Mouse (Mus musculus) spleen, adult 2 months (tissue): Measurements from ENCODE around the gene Tor2a. TPM values are rescaled to one million over a fixed set of nuclear protein-coding genes. Genes with fewer than 3 reads are reported as not detected.

Experiments used
- DNase-seq, 2 experiments: peaks; one replicate each; pipeline versions ENCODE4 v3.0.0 to v3.0.0-alpha.2; 2012 to 2021; ENCODE audit warnings: low spot score in 2 of 2, low read depth in 1 of 2
- H3K27ac ChIP-seq: fragments of 200-500 bp; 2 replicates; pipeline ENCODE4 v1.5.1; 2012; ENCODE audit warnings: low read length, inconsistent platforms; ENCODE audit not compliant: insufficient read depth
- H3K27me3 ChIP-seq: fragments of 200-500 bp; 2 replicates; pipeline ENCODE4 v1.6.1; 2012; ENCODE audit warnings: mild to moderate bottlenecking, moderate library complexity, low read length, inconsistent platforms; ENCODE audit not compliant: control insufficient read depth, insufficient read depth
- H3K36me3 ChIP-seq: fragments of 200-500 bp; 2 replicates; pipeline ENCODE4 v1.6.1; 2012; ENCODE audit warnings: mild to moderate bottlenecking, low read length, inconsistent platforms; ENCODE audit not compliant: control insufficient read depth, insufficient read depth
- H3K4me1 ChIP-seq: fragments of 200-500 bp; 2 replicates; pipeline ENCODE4 v1.6.1; 2011; ENCODE audit warnings: inconsistent platforms; ENCODE audit not compliant: control insufficient read depth, insufficient read depth, insufficient read length
- H3K4me3 ChIP-seq: fragments of 200-500 bp; 2 replicates; pipeline ENCODE4 v1.5.1; 2011; ENCODE audit warnings: mild to moderate bottlenecking, inconsistent platforms; ENCODE audit not compliant: insufficient read depth, insufficient read length; ENCODE audit errors: extremely low read depth
- CTCF ChIP-seq: fragments of 200-500 bp; IDR thresholded peaks from 2 replicates; pipeline ENCODE4 v1.5.1; 2011; ENCODE audit warnings: mild to moderate bottlenecking, inconsistent platforms; ENCODE audit not compliant: insufficient read depth, insufficient read length, insufficient replicate concordance; ENCODE audit errors: extremely low read depth
- POLR2A ChIP-seq: fragments of 200-500 bp; IDR thresholded peaks from 2 replicates; pipeline ENCODE4 v1.6.1; 2011; ENCODE audit warnings: low read depth, low read length, inconsistent platforms
- WGBS: fragments of 180-500 bp; shearing (Covaris S2); methylation state at CpG from one replicate; pipeline ENCODE4 v1.1.7; 2018; 5-methylcytosine and 5-hydroxymethylcytosine counted together
- polyA plus RNA-seq: library from polyadenylated mRNA; depleted of rRNA; stranded (reverse); fragments of >200 nt; gene quantifications from 2 replicates; pipeline ENCODE4 v1.2.3, GENCODE M21; 2012

The Tor2a gene
- polyA plus RNA-seq, 1 experiment, result 46.5 TPM

DNA sequence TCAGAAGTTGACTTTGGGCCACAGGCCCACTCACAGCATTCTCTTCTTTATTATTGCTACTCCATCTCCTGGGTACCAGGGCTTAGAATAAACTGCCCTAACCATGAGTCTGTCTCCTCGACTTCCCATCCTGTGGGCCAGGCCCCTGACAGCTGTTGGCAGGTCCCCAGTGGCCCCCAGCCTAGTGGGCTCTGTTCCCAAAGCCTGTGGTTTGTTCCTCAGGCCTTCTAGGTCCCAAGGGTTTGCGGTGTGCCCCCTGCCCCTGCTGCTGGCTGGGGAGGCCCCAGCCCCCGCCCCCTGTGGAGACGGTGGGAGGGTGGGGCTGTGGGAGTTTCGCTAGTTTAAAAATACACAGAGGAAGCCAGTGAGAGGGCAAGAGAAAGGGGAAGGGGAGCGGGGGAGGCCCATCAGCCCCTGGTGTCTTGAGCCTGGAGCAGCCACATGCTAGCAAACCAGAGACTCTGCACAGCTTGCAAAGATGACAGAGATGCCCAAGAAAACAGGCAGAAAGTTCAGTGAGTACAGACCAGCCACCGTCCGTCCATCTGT, 36.3 kb upstream of the Tor2a start, which contains the start of gene Sh2d3c:
TSS of gene Sh2d3c (plus strand) at position 375 of the 549 bp plus-strand sequence.
- peaks cover 6% of the 10 kb centered on the region for H3K36me3 ChIP-seq
- WGBS, result 3% methylated on average over 8 of the region's 8 CpGs
- DNase-seq, result peak in 1 of 2 experiments; percentile 70
- peak within 1 kb of the TSS; percentile 75 for H3K4me3 ChIP-seq
- peaks cover 29% of the 10 kb centered on the region; the same call in 1 of the 2 replicates for H3K4me1 ChIP-seq
- peak within 1 kb of the TSS; percentile 93 for H3K27ac ChIP-seq
- TF ChIP-seq CTCF (no peak), POLR2A (peak; percentile 32; the same call in 1 of the 2 replicates)
- H3K27me3 ChIP-seq, result no peaks in the 10 kb centered on the region

DNA sequence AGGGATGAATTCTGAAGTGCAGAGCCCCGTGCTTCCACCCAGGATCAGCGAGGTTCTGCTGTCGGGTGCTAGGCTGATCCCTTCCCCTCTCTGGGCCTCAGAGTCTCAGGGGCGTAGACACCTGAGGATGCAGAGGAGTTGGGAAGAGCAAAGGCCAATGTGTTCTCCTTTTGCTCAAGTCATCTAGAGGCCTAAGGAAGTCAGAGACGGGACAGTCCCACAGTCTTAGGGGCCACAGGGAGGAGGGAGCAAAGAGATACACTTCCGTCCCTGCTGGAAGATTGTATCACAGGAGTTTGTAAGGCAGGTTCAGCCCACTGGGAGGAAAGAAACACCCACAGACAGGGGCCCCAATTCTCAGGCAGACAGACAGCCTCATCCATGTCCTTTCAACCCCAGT, 35.0 kb upstream of the Tor2a start:
- Histone ChIP-seq H3K27ac (peak overlapping the region; percentile 93), H3K4me1 (peaks cover 31% of the 10 kb centered on the region; the same call in 1 of the 2 replicates), H3K4me3 (peak overlapping the region; percentile 75), H3K36me3 (peaks cover 12% of the 10 kb centered on the region), H3K27me3 (no peaks in the 10 kb centered on the region)
- DNase-seq, result no peak
- TF ChIP-seq CTCF (no peak), POLR2A (no peak)
- 8% methylated on average over 6 of the region's 6 CpGs for WGBS

DNA sequence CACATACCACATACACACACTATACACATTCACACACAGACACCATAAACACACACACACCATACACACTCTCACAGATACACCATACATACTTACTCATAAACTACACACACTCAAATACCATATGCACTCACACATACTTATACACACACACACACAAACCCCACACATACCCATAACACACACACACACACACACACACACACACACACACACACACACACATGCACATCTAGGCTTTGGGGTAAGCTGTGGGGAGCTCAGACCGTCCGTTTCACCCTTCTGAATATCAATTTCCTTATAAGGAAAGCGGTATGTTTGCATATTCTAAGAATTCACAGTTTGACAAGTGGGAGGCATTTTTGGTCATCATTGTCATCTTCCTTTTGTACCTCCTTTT, 34.5 kb upstream of the Tor2a start:
- WGBS, result 14% methylated on average over 3 of the region's 3 CpGs
- H3K4me3 ChIP-seq, result peak overlapping the region; percentile 75
- peaks cover 32% of the 10 kb centered on the region; the same call in 1 of the 2 replicates for H3K4me1 ChIP-seq
- peaks cover 12% of the 10 kb centered on the region for H3K36me3 ChIP-seq
- no peaks in the 10 kb centered on the region for H3K27me3 ChIP-seq
- no peak for TF ChIP-seq POLR2A
- no peak for TF ChIP-seq CTCF
- H3K27ac ChIP-seq, result peak overlapping the region; percentile 93
- DNase-seq, result no peak

DNA sequence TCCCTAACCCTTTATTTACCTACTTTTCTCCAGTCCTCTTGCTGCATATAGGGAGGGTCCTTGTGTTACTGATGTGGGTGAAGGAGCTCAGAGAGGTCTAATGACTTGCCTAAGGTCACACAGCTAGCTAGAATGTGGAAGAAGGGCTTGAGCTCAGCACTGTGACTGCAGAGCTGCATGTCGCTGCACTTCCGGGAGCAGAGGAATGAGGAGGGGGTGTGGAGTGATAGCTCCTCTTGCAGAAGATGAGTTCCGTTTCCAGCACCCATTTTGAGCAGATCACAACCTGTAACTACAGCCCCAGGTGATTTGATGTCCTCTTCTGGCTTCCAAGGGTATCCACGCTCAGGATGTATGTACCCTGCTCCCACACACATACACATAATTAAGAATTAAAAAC, 32.9 kb upstream of the Tor2a start:
- Histone ChIP-seq H3K4me1 (peaks cover 37% of the 10 kb centered on the region; the same call in 1 of the 2 replicates), H3K27ac (peak overlapping the region; percentile 1; the same call in 1 of the 2 replicates)

DNA sequence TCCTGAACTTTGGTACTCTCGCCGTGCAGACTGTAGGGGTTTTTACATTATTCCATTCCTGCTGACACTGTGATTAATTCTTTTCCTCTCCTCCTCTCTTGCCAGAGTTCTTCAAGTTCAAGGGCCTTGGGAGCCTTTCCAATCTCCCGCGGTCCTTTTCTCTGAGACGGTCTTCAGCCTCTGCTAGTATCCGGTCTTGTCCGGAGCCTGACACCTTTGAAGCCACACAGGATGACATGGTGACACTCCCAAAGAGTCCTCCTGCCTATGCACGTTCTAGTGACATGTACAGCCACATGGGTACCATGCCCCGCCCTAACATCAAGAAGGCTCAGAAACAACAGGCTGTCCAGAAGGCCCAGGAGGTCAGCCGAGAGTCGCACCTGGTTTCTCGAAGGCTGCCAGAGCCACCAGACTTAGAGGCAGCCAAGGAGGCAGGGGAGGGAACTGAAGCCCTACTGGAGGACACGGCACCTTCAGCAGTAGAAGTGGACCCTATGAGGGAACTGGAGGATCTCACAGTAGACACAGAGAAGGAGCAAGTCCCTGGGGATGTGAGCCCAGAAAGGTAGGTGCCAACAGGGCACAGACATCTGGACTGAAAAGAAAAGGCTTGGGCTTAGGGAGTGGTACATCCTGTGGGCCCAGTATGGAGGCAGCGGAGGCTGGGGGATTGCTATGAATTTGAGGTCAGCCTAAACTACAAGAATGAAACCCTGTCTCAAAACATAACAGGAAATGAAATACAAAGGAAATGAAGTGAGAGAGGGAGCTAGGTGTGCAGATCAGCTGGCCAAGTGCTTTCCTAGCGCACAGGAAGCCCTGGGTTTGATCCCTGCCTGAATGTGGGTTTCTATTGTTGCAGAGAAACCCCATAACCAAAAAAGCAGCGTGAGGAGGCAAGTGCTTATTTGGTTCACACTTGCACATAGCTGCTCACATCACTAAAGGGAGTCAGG, 31.9 kb upstream of the Tor2a start:
- Histone ChIP-seq H3K27ac (peak overlapping the region; percentile 88), H3K27me3 (no peaks in the 10 kb centered on the region), H3K4me1 (peaks cover 27% of the 10 kb centered on the region; the same call in 1 of the 2 replicates), H3K36me3 (peaks cover 16% of the 10 kb centered on the region), H3K4me3 (no peak overlapping the region)
- no peak for TF ChIP-seq CTCF
- DNase-seq, result peak in 1 of 2 experiments; percentile 32
- WGBS, result 70% methylated on average over 16 of the region's 16 CpGs

More for the DNA sequence above, 32.9 kb upstream of the Tor2a start:
- WGBS, result 80% methylated on average over 4 of the region's 4 CpGs
- TF ChIP-seq POLR2A (no peak), CTCF (no peak)
- Histone ChIP-seq H3K4me3 (no peak overlapping the region), H3K36me3 (peaks cover 16% of the 10 kb centered on the region), H3K27me3 (no peaks in the 10 kb centered on the region)
- no peak for DNase-seq

DNA sequence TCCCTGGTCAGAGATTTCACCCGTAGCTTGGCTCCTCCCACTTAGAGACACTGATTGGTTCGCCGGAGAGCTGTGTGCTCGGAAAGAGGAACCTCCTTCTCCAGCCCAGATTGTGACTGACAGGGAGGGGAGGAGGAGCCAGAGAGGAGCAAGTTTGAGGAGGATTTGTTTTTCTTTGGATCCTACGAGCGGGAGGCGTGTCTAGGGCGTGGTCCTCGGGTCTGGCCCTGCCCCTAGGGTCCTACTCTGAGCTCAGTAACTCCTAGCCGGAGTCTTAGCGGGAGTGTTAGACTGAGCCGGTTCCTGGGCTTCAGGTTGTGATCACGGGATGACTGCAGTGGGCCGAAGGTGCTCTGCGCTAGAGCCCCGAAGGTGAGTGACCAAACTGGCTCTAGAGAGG, 29.6 kb upstream of the Tor2a start:
- WGBS, result 6% methylated on average over 16 of the region's 16 CpGs
- peak overlapping the region; percentile 59 for H3K27ac ChIP-seq
- H3K4me1 ChIP-seq, result peaks cover 24% of the 10 kb centered on the region; the same call in 1 of the 2 replicates
- H3K27me3 ChIP-seq, result no peaks in the 10 kb centered on the region
- H3K36me3 ChIP-seq, result peaks cover 25% of the 10 kb centered on the region
- H3K4me3 ChIP-seq, result peak overlapping the region; percentile 37; the same call in 1 of the 2 replicates
- DNase-seq, result peak; percentile 71 to 72
- TF ChIP-seq CTCF (no peak), POLR2A (no peak)
